Mouse (Mus musculus): ENCODE measurements at regions not wholly inside any gene's neighbourhood (a gene's known extent, or its start where the extent isn't known, plus 50 kb on each side); places are given as distances from the start of the nearest gene placed in this dataset.
"Not testable (repeated sequence)": the region's sequence is repeated elsewhere in the genome, so short reads cannot be mapped to it uniquely, and the experiment has no call there.

DNA sequence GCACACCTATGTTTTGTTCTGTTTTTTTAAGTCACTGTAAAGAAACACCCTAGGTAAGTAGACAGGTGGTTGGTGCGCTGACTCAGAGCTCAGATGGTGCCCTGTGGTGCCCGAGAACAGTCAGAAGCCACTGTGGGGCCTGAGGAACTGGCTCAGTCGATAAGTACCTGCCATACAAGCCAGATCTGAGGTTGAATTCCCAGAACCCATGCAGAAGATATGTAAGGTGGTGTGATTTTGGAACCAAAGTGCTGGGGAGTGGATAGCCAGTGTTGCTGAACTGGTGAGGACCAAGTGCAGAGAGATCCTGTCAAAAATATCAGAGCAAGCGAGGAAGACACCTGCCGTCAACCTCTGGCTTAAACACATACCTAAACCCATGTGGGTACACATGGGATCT is 65.4 kb downstream of the Chst1 start:
- no peak for DNase-seq (ENCODE audit: low spot score)

DNA sequence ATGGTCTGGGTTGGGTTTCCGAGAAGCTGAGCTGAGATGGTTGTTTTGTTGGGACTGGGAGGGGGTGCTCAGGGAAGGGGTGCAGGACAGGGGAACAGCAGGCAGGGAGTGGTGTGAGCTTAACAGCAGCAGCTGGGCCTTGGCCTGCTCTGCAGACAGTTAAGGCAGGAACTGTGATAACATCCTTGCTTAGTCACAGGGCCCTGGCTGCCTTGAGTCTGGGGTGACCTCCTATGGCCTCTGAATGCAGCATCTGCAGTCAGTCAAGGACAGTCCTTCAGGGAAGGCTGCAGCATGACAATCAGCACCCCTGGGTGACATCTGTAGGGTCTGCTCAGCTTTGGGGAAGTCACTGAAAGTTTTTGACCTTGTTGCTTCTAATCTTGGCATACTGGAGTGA is 67.7 kb downstream of the Chst1 start:
- DNase-seq (ENCODE audit: low spot score), result no peak

DNA sequence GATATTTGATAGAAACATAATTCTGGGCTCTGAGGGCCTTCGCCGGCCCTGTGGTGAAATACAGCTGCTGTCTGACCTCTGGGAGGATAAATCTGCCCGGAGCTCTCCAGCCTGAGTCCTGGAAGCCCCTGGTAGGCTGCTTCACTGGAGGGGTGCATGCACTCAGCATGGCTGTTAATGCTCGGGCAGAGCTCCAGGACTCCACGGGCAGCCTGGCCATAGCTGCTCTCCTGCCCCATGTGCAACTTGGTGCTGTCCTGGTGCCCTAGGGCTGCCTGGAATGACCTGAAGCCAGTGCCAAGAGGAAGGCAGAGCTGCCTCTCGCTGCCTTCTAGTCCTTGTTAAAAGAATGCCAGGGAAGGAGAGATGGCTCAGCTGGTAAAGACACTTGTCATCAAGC is 68.2 kb downstream of the Chst1 start:
- no peak for DNase-seq (ENCODE audit: low spot score)

DNA sequence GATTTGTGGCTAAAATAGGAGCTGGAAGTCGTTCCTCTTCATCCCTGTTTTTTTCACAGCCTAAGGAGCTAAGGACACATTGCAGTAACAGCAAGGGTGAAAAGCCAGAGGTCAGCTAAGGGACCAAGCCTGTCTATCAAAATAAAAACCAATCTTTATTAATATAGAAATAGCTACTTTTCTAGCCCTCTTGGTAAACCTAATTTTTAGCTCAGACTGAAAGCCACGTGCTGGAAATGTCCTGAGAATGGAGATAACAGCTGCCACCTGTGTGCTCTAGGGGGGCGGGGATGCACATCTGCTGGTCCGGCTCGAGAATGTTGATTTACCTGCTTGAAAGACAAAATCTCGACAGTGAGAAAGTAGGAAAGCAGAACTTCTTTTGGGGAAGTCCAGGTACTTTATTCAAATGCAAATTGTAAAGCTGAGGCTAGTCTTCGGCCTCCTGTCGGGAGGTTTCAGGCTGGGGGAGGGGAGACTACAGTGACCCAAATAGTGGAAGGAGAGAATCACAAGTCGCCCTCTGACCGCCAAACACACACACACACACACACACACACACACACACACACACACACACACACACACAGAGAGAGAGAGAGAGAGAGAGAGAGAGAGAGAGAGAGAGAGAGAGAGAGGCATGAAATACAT is 70.0 kb downstream of the Chst1 start:
- not testable (repeated sequence) for DNase-seq (ENCODE audit: low spot score)

DNA sequence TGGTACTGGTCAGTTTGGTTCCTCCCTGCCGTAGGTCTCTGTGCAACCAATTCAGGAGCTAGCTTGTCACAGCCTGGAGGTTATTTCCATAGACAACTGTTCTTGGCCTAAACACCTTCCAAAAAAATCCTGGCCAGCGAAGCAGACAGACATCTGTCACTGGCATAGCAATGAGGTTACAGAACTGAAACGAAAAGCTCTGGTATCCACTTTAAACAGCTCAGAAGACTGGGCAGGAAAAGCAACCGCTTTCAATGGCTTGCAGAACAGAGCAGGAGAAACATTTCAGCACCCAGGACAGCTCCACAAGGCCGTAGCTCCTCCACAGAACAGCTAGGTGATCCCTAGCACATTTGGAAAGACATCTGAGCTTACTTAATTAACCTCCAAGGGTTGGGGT is 72.1 kb downstream of the Chst1 start:
- no peak for DNase-seq (ENCODE audit: low spot score)

DNA sequence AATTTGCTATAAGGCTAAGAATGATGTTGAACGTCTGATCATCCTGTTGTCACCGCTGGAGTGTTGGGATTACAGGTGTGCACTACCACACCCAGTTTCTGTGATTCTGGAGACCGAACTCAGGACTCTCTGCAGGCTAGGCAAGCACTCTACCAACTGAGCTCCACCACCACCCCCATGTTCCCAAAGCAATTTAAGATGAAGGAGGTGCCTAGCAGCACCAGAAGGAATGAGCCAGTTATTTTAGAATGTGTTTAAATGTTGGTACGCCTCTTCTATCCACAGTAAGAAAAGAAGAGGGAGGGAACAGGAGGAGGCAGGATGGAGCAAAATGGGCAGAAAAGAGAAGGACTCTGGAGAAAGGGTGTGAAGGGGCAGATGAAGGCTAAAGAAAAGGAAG is 72.6 kb downstream of the Chst1 start:
- DNase-seq (ENCODE audit: low spot score), result no peak

DNA sequence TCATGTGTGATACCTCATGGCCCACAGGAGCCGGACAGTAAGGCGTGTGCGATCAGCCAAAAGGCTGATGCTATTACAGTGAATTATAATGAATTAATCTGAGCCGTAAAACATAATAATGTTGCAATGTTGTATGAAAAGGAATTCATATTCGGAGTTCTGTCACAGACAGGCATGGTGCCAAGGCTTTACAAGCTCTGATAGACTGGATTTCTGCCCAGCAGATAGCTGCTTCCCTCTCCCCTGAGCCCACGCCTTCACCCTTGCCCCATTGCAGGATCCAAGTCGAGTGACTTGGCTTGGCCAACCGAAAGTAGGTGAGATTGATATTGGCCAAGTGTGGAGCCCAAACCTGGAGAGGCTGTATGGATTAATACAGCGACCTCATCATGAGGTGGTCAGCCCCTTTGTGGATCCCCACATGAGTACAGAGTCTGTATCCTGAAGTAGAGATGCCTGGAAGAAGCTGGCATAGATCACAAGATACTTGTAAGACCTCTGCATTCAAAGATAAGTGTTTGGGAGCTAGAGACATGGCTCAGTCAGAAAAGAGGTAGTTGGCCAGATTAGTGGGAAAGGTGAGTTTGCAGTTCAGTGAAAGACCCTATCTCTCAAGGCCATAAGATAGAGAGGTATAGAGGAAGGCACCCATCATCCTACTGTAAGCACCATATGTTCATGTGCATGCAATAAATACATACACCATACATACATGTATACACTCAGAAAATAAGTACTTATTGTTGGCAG is 73.7 kb downstream of the Chst1 start:
- DNase-seq (ENCODE audit: low spot score), result no peak

DNA sequence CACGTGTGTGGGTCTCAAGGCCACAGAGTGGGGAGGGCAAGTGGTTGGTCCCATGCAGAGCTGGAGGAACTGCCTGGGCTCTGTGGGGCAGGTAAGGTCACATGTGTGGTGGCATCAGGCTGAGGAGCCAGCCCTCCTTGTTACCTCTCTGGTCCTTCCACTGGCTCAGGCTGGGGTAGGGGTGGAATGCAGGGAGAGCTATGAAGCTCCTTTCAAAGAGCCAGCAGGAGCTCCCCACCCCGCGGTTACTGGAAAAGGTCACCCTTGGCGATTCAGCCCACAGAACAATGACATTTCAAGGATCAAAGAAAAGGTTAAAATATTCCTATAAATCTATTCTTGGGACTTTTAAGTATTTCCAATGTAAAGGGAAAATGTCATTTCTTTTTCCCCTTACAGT is 74.4 kb downstream of the Chst1 start:
- no peak for DNase-seq (ENCODE audit: low spot score)

DNA sequence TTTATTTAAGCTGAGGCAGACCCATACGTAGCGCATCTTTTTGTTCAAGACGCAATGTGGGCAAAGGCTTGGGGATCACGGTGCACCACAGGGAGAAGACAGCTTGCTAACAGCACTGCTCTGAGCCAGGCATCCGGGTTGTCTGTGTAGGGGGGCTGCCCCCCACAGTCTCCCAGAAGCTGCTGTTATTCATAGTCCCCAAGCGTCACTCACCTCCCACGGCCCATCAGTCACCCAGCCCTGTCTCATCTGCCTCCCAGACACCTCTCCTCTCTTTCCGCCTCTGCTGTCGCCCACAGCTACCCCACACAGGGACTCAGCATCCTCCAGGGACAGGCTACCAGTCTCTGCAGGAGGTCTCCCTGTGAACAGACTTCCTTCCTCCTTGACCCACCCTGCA is 75.7 kb downstream of the Chst1 start:
- no peak for DNase-seq (ENCODE audit: low spot score)

DNA sequence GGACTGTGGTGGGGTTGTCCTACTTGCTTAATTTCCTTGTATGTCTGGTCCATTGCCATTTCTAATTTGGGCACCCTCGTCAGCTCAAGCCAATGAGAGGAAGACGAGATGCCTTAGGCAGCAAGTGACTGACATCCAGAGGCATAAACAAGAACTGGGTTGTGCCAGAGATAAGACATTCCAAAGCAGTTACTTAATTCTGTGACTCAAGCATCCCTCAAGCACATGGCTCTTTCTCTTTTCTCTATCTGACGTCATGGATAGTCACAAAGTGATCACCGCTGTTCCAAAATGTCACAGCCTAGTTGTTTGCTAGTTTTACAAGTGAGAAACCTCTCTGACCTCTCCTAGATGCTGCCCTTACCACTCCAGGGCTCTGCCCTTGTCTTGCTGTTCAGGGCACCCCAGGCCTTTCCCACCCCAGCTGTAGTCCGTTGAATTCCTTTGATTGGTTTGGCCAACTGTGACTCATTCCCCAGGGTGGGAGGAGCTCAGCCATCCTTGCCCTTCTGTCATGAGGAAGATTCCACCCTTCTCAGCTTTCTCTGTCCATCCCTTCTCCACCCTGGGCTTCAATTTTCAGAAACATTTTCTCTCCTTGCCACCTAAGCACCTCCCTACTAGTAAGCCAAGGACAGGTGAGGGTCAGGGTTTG is 78.9 kb downstream of the Chst1 start:
- DNase-seq (ENCODE audit: low spot score), result no peak

DNA sequence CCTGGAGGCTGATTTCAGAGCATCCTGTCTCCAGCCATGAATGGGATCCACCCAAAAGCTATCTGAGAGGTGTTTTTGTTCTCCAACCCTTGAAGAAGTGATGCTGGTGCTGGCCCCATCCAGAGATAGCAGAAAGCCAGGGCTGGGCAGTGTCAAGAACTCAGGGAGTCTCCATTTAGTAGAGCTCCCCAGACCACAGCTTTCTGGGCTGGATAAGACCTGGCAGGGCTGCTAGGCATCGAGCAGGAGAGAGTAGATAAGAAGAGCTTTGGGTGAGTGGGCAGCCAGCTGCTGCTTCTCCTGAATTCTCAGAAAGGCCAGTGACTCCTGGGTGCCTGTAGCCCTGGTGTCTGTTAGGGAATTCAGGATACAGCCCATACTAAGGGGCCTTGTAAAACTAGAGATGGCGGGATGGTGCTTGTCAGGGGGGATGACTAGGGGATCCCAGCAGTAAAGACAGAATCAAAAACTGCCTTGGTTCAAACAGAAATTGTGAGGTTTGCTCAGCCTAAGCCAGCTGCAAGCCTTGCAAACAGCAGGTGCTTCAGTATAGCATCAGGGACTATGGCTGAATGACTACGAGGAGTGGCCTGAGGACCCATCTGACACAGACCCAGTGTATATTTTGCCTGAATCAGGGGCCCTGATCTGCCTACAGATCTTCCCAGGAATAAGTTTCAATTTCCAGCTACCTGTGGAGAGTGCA is 79.6 kb downstream of the Chst1 start:
- no peak for DNase-seq (ENCODE audit: low spot score)

DNA sequence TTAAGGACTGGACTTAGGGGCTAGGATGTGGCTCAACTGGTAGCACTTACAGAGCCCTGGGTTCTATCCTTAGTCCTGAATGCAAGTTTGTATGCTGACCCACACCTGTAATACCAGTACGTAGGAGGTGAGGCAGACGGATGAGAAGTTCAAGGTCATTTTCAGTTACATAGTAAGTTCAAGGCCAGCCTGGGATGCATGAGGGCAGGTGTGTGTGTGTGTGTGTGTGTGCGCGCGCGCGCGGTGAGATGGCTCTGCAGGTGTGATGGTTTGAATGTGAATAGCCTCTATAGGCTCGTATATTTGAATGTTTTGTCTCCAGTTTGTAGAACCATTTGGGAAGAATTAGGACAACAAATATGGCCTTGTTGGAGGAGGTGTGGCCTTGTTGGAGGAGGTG is 82.7 kb downstream of the Chst1 start:
- no peak for DNase-seq (ENCODE audit: low spot score)

DNA sequence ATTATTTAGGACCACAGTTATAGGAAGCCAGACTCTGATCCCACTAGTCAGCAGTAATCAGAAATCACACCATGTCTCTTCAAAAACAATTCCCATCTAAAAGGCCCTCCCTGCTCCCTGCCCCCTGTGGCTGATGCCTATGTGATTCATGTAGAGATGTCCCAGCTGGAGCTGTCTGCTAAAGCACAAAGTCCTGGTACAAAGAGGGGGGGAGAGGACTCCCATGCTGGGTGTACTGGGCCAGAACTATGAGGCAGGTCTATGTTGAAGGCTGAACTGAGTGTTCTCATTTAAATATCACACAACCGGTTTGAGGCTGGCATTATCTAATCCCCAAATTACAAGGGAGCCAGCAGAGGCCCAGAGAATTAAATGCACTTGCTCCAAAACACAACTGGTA is 88.2 kb downstream of the Chst1 start:
- DNase-seq (ENCODE audit: low spot score), result no peak

DNA sequence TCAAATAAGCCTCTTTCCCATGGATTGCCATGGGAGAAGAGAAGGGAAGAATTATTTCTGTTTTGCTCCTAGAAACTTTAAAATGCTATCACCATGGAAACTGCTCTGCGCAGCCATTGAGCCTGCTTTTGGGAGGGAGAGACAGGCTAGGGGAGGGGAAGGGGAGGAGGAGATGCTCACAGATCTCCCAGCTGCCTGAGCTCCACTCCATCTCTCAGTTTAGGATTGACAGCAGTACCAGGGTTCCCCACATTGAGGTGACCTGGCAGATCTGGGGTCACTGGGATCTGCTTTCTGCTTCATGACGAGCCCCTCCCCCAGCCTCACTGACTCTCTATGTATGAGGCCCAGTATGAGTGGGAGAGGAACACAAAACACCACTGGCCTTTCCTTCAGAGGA is 89.7 kb downstream of the Chst1 start:
- no peak for DNase-seq (ENCODE audit: low spot score)

DNA sequence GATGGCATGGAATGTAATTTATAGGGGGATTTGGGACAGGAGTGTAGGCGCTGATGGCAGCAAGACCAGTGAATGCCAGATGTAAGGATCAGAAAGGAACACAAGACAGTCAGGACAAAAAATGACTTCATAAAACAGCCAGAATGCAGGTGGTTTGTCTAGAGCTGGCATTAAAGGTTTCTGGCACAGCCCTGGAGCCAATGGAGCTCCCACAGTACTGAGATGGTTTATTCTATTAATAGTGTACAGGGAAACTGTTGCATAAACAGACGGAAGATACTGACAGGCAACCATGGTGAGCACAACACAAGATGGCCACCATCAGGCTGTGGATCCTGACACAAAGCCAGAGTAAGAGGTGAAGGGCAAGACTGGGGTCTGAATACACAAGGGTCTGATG is 90.8 kb downstream of the Chst1 start:
- no peak for DNase-seq (ENCODE audit: low spot score)

DNA sequence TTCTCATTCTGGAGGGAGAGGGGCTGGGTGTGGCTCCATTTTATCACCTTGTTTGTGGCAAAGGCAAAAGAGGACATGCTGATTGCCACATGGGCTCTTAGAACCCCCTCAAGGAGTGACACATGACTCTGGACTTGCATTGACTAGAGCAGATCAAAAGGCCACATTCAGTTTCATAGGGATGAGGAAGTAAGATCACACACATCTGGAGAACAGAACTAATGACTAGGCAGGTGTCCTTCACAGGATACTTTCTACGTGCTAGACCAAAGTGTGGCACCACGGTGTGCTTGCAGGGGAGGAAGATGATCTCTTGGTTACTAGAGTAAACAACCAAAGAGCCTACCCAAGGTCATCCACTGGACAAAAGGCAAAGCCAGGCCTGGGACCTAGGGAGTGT is 91.9 kb downstream of the Chst1 start:
- no peak for DNase-seq (ENCODE audit: low spot score)

DNA sequence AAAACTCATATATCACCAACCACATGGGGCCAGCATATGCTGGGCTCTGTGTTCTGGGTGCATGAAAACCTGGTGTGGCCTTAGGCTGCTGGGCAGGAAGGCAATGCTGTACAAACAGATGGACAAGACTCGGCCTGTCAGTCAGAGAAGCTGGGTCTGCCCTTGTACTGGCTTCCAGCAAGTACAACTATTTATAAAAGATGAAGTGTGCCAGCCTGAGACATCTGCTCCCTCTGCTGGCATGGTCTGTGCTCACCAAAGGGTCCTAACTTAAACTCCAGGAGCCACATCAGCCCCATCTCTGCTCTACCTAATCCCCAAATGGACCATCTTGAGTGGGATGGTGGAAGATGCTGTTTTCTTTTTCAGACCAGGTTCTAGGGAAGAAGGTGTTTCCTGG is 93.1 kb downstream of the Chst1 start:
- no peak for DNase-seq (ENCODE audit: low spot score)

DNA sequence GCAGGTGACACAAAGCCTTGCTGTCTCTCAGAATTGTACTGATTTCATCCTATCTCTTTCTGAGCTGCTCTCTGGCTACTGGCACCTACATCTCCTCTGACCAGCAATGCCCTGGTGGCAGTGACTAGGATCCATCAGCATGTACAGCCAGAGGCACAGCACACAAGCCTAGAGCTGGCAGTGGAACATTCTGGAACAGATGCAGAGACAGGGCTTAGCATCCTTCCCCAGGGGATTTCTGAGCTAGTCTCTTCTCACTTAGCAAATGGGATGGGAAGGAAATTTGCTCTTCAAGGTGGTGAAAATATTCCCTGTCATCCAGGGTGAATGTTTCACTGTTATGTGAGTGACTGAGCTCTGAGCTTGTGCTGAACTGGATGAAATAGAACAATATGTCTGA is 93.5 kb downstream of the Chst1 start:
- no peak for DNase-seq (ENCODE audit: low spot score)

DNA sequence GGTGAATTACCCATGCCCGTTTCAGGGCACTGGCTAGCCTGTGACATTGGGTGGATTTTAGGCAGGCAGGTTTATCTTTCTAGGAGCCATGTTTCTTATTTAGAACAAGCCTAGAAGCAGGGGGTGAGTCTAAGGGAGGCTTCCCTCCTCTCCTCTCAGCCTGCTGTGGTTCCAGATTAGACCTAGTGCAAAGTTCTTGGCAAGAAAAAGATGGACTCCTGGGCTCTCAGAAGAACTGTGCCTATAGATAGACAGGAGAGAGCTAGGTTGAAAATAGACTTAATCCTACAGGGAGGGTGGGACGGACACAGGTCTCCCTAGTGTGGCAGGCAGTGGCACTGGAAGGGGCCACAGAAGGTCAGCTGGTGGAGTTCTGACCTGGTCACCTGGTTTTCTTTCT is 95.3 kb downstream of the Chst1 start:
- DNase-seq (ENCODE audit: low spot score), result no peak

DNA sequence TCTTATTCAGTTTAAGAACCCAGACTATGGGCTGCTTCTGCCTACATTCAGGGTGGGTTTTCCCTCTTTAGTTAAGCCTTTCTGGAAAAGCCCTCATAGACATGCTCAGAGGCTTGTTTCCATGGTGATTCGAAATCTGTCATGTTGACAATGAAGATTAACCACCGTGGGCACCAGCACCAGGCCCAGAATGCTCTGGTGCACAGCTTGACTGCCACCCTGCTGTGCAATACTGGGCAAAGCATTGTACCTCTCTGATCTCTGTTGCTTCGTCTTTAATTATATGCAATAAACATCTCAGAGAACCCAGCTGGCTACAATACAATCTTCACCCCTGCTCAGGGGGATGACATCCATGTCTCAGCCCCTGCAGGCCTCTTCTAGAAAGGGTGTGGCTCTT is 96.4 kb downstream of the Chst1 start:
- no peak for DNase-seq (ENCODE audit: low spot score)

DNA sequence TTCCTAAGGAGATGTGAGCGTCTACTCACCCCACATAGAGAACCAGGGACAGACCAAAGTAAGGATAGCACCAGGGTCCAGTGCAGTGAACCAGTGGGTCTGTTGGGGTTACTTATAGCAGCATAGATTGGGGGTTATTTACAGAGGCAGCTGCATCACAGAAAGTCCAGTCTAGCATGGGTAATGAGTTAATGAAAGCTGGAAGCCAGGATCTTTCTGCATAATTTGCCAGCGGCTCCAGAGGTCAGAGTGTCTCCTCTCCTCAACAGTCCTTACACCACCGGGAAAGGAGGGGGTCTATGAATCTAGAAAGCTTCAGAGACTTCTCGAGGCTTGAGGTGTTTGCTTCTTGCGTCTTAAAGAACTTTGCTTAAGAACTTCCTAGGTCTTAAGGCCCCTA is 98.2 kb downstream of the Chst1 start:
- DNase-seq (ENCODE audit: low spot score), result no peak

DNA sequence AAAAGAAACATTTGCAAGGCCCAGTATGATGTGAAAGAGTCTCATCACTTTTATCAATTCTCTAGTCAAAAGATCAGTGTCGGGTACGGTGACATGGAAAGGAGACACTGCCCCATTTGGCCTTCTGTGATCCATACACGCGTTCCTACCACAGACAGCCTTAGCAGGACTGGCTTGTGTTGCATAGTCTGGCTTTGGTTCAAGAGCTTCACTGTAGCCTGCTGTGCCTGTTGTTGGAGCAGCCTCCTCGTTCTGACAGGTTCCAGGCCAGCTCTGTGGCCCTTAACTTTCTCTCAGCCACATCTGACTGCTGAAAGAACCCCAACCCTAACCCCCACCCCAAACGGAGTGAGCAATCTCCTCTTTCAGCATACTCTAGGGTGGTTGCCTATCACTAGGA is 99.9 kb downstream of the Chst1 start:
- no peak for DNase-seq (ENCODE audit: low spot score)

DNA sequence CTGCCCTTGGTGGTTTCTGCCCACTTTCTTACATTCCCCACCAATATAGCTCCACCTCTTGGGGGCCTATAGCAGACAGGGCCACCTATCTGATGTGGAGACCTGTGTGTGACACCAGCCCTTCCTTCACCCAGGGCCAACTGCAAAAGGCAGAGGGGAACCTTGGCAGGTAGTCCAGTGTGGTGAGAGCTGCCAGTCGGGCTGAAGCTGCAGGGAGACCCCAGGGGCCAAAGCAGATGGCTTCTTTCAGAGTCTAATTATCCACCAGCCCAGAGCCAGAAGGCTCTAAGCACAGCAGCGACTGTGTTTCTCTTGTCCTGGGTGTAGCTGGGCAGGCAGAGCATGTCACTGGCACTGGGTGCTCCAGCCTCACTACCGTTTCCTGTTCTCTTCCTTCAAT is 104.5 kb downstream of the Chst1 start:
- no peak for DNase-seq (ENCODE audit: low spot score)
